ENCODE assay signal across 20 mouse cellular contexts in genomic region chr1:91277480-91277879, GRCm38 (mm10). TPM values are rescaled to one million over a fixed set of nuclear protein-coding genes. Genes with fewer than 3 reads are reported as not detected.
DNase-seq lines count a peak whose midpoint lies in the region; ATAC-seq and TF ChIP-seq lines count a peak whose summit lies in the region.
"Had no signal": no experiment of that assay in that cellular context is flagged by ENCODE, and none has a peak within 500 bp of the region (broad histone marks: within the 10 kb centered on the region; RNA-seq: fewer than 3 reads in every experiment).

No protein-coding gene starts in this region.

- H3K27ac ChIP-seq in intestine, embryonic 14.5 days (ENCODE audit: low read depth) = no peak overlapping the region
- H3K27ac ChIP-seq in intestine, postnatal 0 days (ENCODE audit: low read depth, low read length) = no peak overlapping the region
- H3K27ac ChIP-seq in liver, embryonic 13.5 days = peak overlapping the region; percentile 25; the same call in 1 of the 2 replicates
- no peak overlapping the region for H3K27ac ChIP-seq in liver, embryonic 11.5 days (ENCODE audit: low read depth, low read length)
- no peak overlapping the region for H3K27ac ChIP-seq in limb, embryonic 10.5 days
- H3K27ac ChIP-seq in hindbrain, embryonic 13.5 days = no peak overlapping the region
- H3K27ac ChIP-seq: embryonic facial prominence, embryonic 10.5 days; embryonic facial prominence, embryonic 12.5 days; forebrain, embryonic 13.5 days; forebrain, embryonic 15.5 days had no signal

- no peak overlapping the region for H3K4me3 ChIP-seq in intestine, embryonic 14.5 days (ENCODE audit: low read depth, low read length)
- no peak overlapping the region for H3K4me3 ChIP-seq in intestine, postnatal 0 days (ENCODE audit: low read depth, low read length)
- no peak overlapping the region for H3K4me3 ChIP-seq in liver, embryonic 13.5 days (replicated peaks)
- H3K4me3 ChIP-seq in liver, embryonic 11.5 days (ENCODE audit: low read depth, low read length) = no peak overlapping the region
- H3K4me3 ChIP-seq in limb, embryonic 10.5 days = no peak overlapping the region
- no peak overlapping the region for H3K4me3 ChIP-seq in hindbrain, embryonic 13.5 days
- H3K4me3 ChIP-seq: embryonic facial prominence, embryonic 10.5 days; embryonic facial prominence, embryonic 12.5 days; forebrain, embryonic 13.5 days; forebrain, embryonic 15.5 days had no signal

- WGBS in intestine, embryonic 14.5 days = 91% methylated on average over 2 of the region's 2 CpGs
- WGBS in intestine, postnatal 0 days = 88% methylated on average over 2 of the region's 2 CpGs
- 71% methylated on average over 2 of the region's 2 CpGs for WGBS in liver, embryonic 13.5 days (ENCODE audit: insufficient replicate concordance)
- WGBS in liver, embryonic 11.5 days = 70% methylated on average over 2 of the region's 2 CpGs
- WGBS in limb, embryonic 10.5 days = 90% methylated on average over 2 of the region's 2 CpGs
- WGBS in hindbrain, embryonic 13.5 days = 91% methylated on average over 2 of the region's 2 CpGs

- no peak for ATAC-seq in intestine, embryonic 14.5 days (replicated peaks; ENCODE audit: low FRiP score, low TSS enrichment, low read depth)
- no peak for ATAC-seq in intestine, postnatal 0 days
- no peak for ATAC-seq in liver, embryonic 13.5 days (ENCODE audit: low read depth)
- no peak for ATAC-seq in liver, embryonic 11.5 days (replicated peaks; ENCODE audit: low FRiP score)
- ATAC-seq in hindbrain, embryonic 13.5 days (ENCODE audit: low FRiP score) = no peak
- ATAC-seq: forebrain, embryonic 13.5 days; forebrain, embryonic 15.5 days; Patski had no signal

- H3K4me1 ChIP-seq in intestine, embryonic 14.5 days (replicated peaks; ENCODE audit: control insufficient read depth, insufficient read depth, low read length) = no peaks in the 10 kb centered on the region
- no peaks in the 10 kb centered on the region for H3K4me1 ChIP-seq in intestine, postnatal 0 days (replicated peaks; ENCODE audit: control insufficient read depth, insufficient read depth, low read length)
- H3K4me1 ChIP-seq in liver, embryonic 13.5 days (replicated peaks) = peaks cover 20% of the 10 kb centered on the region
- H3K4me1 ChIP-seq in liver, embryonic 11.5 days (replicated peaks; ENCODE audit: control insufficient read depth, insufficient read depth, low read length) = no peaks in the 10 kb centered on the region
- no peaks in the 10 kb centered on the region for H3K4me1 ChIP-seq in limb, embryonic 10.5 days
- no peaks in the 10 kb centered on the region for H3K4me1 ChIP-seq in hindbrain, embryonic 13.5 days (replicated peaks)
- H3K4me1 ChIP-seq: embryonic facial prominence, embryonic 10.5 days; embryonic facial prominence, embryonic 12.5 days; forebrain, embryonic 13.5 days; forebrain, embryonic 15.5 days had no signal

- TF ChIP-seq CTCF in intestine, postnatal 0 days (IDR thresholded peaks at IDR 0.05; ENCODE audit: low read depth) = no peak

- DNase-seq in intestine, embryonic 14.5 days (ENCODE audit: low spot score) = peak; percentile 13
- DNase-seq in liver, embryonic 13.5 days = no peak
- DNase-seq in liver, embryonic 11.5 days (ENCODE audit: low spot score) = no peak
- peak; percentile 8 for DNase-seq in limb, embryonic 10.5 days (ENCODE audit: low spot score)
- DNase-seq in urinary bladder, postnatal 4 days (ENCODE audit: low spot score in 2 of 2) = no peak
- DNase-seq: adrenal gland, adult 8-10 months; adrenal gland, postnatal 14 days; adrenal gland, postnatal 36 days; cerebellum, adult 11-12 months; cerebellum, adult 2 months; cerebellum, adult 9-10 months had no signal

- H3K9me3 ChIP-seq in intestine, embryonic 14.5 days (ENCODE audit: control insufficient read depth, low read length) = no peaks in the 10 kb centered on the region
- no peaks in the 10 kb centered on the region for H3K9me3 ChIP-seq in intestine, postnatal 0 days (ENCODE audit: control insufficient read depth)
- H3K9me3 ChIP-seq in liver, embryonic 13.5 days (replicated peaks) = no peaks in the 10 kb centered on the region
- H3K9me3 ChIP-seq in liver, embryonic 11.5 days (ENCODE audit: control insufficient read depth, low read length) = no peaks in the 10 kb centered on the region
- H3K9me3 ChIP-seq in limb, embryonic 10.5 days (replicated peaks) = no peaks in the 10 kb centered on the region
- H3K9me3 ChIP-seq in hindbrain, embryonic 13.5 days = no peaks in the 10 kb centered on the region
- H3K9me3 ChIP-seq: embryonic facial prominence, embryonic 10.5 days; embryonic facial prominence, embryonic 12.5 days; forebrain, embryonic 13.5 days; forebrain, embryonic 15.5 days had no signal

- peaks cover 64% of the 10 kb centered on the region for H3K36me3 ChIP-seq in intestine, embryonic 14.5 days (ENCODE audit: control insufficient read depth, insufficient read depth, low read length)
- peaks cover 52% of the 10 kb centered on the region for H3K36me3 ChIP-seq in intestine, postnatal 0 days (ENCODE audit: control insufficient read depth, insufficient read depth)
- H3K36me3 ChIP-seq in liver, embryonic 13.5 days = peaks cover 63% of the 10 kb centered on the region
- peaks cover 13% of the 10 kb centered on the region for H3K36me3 ChIP-seq in liver, embryonic 11.5 days (ENCODE audit: control insufficient read depth, insufficient read depth, low read length)
- H3K36me3 ChIP-seq in limb, embryonic 10.5 days = peaks cover 77% of the 10 kb centered on the region
- peaks cover 77% of the 10 kb centered on the region for H3K36me3 ChIP-seq in hindbrain, embryonic 13.5 days

- H3K4me2 ChIP-seq in intestine, embryonic 14.5 days (ENCODE audit: low read length) = no peak overlapping the region
- H3K4me2 ChIP-seq in intestine, postnatal 0 days (replicated peaks; ENCODE audit: low read depth) = no peak overlapping the region
- no peak overlapping the region for H3K4me2 ChIP-seq in liver, embryonic 13.5 days
- no peak overlapping the region for H3K4me2 ChIP-seq in liver, embryonic 11.5 days
- no peak overlapping the region for H3K4me2 ChIP-seq in hindbrain, embryonic 13.5 days
- H3K4me2 ChIP-seq: embryonic facial prominence, embryonic 12.5 days; forebrain, embryonic 13.5 days; forebrain, embryonic 15.5 days had no signal

- H3K9ac ChIP-seq in intestine, embryonic 14.5 days (ENCODE audit: low read length) = no peak overlapping the region
- no peak overlapping the region for H3K9ac ChIP-seq in intestine, postnatal 0 days (ENCODE audit: low read depth, low read length)
- no peak overlapping the region for H3K9ac ChIP-seq in liver, embryonic 13.5 days
- H3K9ac ChIP-seq in liver, embryonic 11.5 days (ENCODE audit: low read depth, low read length) = no peak overlapping the region
- H3K9ac ChIP-seq in hindbrain, embryonic 13.5 days = no peak overlapping the region
- H3K9ac ChIP-seq: embryonic facial prominence, embryonic 12.5 days; forebrain, embryonic 13.5 days; forebrain, embryonic 15.5 days had no signal

- H3K27me3 ChIP-seq in intestine, embryonic 14.5 days (replicated peaks; ENCODE audit: control insufficient read depth, insufficient read depth, low read length) = no peaks in the 10 kb centered on the region
- H3K27me3 ChIP-seq in intestine, postnatal 0 days (replicated peaks; ENCODE audit: control insufficient read depth, insufficient read depth, low read length) = no peaks in the 10 kb centered on the region
- no peaks in the 10 kb centered on the region for H3K27me3 ChIP-seq in liver, embryonic 13.5 days
- H3K27me3 ChIP-seq in liver, embryonic 11.5 days (replicated peaks; ENCODE audit: control insufficient read depth, insufficient read depth, low read length) = no peaks in the 10 kb centered on the region
- no peaks in the 10 kb centered on the region for H3K27me3 ChIP-seq in limb, embryonic 10.5 days (ENCODE audit: low read depth, poor library complexity, severe bottlenecking)
- no peaks in the 10 kb centered on the region for H3K27me3 ChIP-seq in hindbrain, embryonic 13.5 days
- H3K27me3 ChIP-seq: embryonic facial prominence, embryonic 12.5 days; forebrain, embryonic 13.5 days; forebrain, embryonic 15.5 days; Patski had no signal

RNA-seq across cellular contexts. Expression of gene Scly, which starts 20.7 kb away (rescaled TPM):
- 13.5 and 16.9 TPM in 2 replicates for polyA plus RNA-seq in intestine, embryonic 14.5 days (2014; fragmentation: Nextera tagmentation; extraction: Ambion mirVana)
- polyA plus RNA-seq in intestine, postnatal 0 days (2015; fragmentation: Nextera tagmentation; extraction: Ambion mirVana) = 20.2 and 23.1 TPM in 2 replicates
- 24.9 and 30.1 TPM in 2 replicates for polyA plus RNA-seq in liver, embryonic 13.5 days (2015; fragmentation: Nextera tagmentation; extraction: Ambion mirVana)
- 36.9 and 37.0 TPM in 2 replicates for polyA plus RNA-seq in liver, embryonic 11.5 days (2014; fragmentation: Nextera tagmentation; extraction: Ambion mirVana)
- polyA plus RNA-seq in limb, embryonic 10.5 days (2016; fragmentation: Nextera tagmentation; extraction: Ambion mirVana) = 13.4 and 14.1 TPM in 2 replicates
- polyA plus RNA-seq in hindbrain, embryonic 13.5 days (2015; fragmentation: Nextera tagmentation; extraction: Ambion mirVana) = 11.6 and 12.2 TPM in 2 replicates

RNA-seq across cellular contexts. Expression of gene Ube2f, which starts 27.4 kb away (rescaled TPM):
- 69.9 and 71.6 TPM in 2 replicates for polyA plus RNA-seq in intestine, embryonic 14.5 days (2014; fragmentation: Nextera tagmentation; extraction: Ambion mirVana)
- polyA plus RNA-seq in intestine, postnatal 0 days (2015; fragmentation: Nextera tagmentation; extraction: Ambion mirVana) = 55.5 and 57.9 TPM in 2 replicates
- 71.1 and 77.5 TPM in 2 replicates for polyA plus RNA-seq in liver, embryonic 13.5 days (2015; fragmentation: Nextera tagmentation; extraction: Ambion mirVana)
- polyA plus RNA-seq in liver, embryonic 11.5 days (2014; fragmentation: Nextera tagmentation; extraction: Ambion mirVana) = 78.5 and 81.4 TPM in 2 replicates
- polyA plus RNA-seq in limb, embryonic 10.5 days (2016; fragmentation: Nextera tagmentation; extraction: Ambion mirVana) = 84.5 and 96.4 TPM in 2 replicates
- polyA plus RNA-seq in hindbrain, embryonic 13.5 days (2015; fragmentation: Nextera tagmentation; extraction: Ambion mirVana) = 67.7 and 68.2 TPM in 2 replicates

RNA-seq across cellular contexts. Expression of gene Espnl, which starts 44.4 kb away (rescaled TPM):
- not detected in 2 replicates for polyA plus RNA-seq in intestine, embryonic 14.5 days (2014; fragmentation: Nextera tagmentation; extraction: Ambion mirVana)
- polyA plus RNA-seq in intestine, postnatal 0 days (2015; fragmentation: Nextera tagmentation; extraction: Ambion mirVana) = not detected in 2 replicates
- polyA plus RNA-seq in liver, embryonic 13.5 days (2015; fragmentation: Nextera tagmentation; extraction: Ambion mirVana) = not detected in 2 replicates
- 0.05 and 0.10 TPM in 2 replicates for polyA plus RNA-seq in liver, embryonic 11.5 days (2014; fragmentation: Nextera tagmentation; extraction: Ambion mirVana)
- not detected in 2 replicates for polyA plus RNA-seq in limb, embryonic 10.5 days (2016; fragmentation: Nextera tagmentation; extraction: Ambion mirVana)
- polyA plus RNA-seq in hindbrain, embryonic 13.5 days (2015; fragmentation: Nextera tagmentation; extraction: Ambion mirVana) = 0.08 and 0.26 TPM in 2 replicates
- polyA plus RNA-seq: activated CD4-positive, CD25-positive, alpha-beta regulatory T cell, adult 4 months; embryonic facial prominence, embryonic 14.5 days; forebrain, embryonic 13.5 days had no signal

Comparison
In these comparisons a context has a peak if more than half of its experiments do, and no peak if none do; other contexts are left out.
1. DNase-seq: peak in intestine, embryonic 14.5 days (single experiment) and limb, embryonic 10.5 days (single experiment); none in liver, embryonic 13.5 days (single experiment), liver, embryonic 11.5 days (single experiment) and urinary bladder, postnatal 4 days (0 of 2).